Mouse (Mus musculus): ENCODE measurements around the gene Trpc3. TPM values are rescaled to one million over a fixed set of nuclear protein-coding genes. Genes with fewer than 3 reads are reported as not detected.
"Not testable (repeated sequence)": the region's sequence is repeated elsewhere in the genome, so short reads cannot be mapped to it uniquely, and the experiment has no call there.

Trpc3 gene
- total and polyA plus RNA-seq, 2 experiments, result 0.27 to 0.46 TPM

- no peak overlapping the region for H3K9ac ChIP-seq (ENCODE audit: low read depth, low read length)
- no peak overlapping the region for H3K27ac ChIP-seq (replicated peaks; ENCODE audit: insufficient read depth, low read depth, low read length)
- no peaks in the 10 kb centered on the region for H3K79me2 ChIP-seq (ENCODE audit: control insufficient read depth, insufficient read depth, low read length)
- DNase-seq (ENCODE audit: extremely low read depth, low read depth, low spot score), result no peak
- no peaks in the 10 kb centered on the region for H3K36me3 ChIP-seq (ENCODE audit: control insufficient read depth, insufficient read depth, low read length)
- H3K27me3 ChIP-seq (ENCODE audit: control insufficient read depth, insufficient read depth, low read length), result no peaks in the 10 kb centered on the region
- no peak overlapping the region for H3K4me3 ChIP-seq (ENCODE audit: insufficient read depth, low read depth, low read length)
- WGBS, result 58% methylated on average over 5 of the region's 5 CpGs
- H3K4me1 ChIP-seq (ENCODE audit: control insufficient read depth, insufficient read depth, low read length), result peaks cover 3% of the 10 kb centered on the region; the same call in 1 of the 2 replicates
- TF ChIP-seq POLR2A (IDR thresholded peaks at IDR 0.05; ENCODE audit: extremely low read depth, insufficient read depth, low read length) (no peak), CTCF (IDR thresholded peaks at IDR 0.05; ENCODE audit: low read depth, low read length) (no peak)
Measured at GRCm38 (mm10) chr3:36613908-36614255, 76.1 kb downstream of the Trpc3 start.

- WGBS, result 5% methylated on average over 38 of the region's 38 CpGs
- no peaks in the 10 kb centered on the region for H3K79me2 ChIP-seq (ENCODE audit: control insufficient read depth, insufficient read depth, low read length)
- 0 out of 2 replicates have a peak within 1 kb of the TSS, but pooled peaks have one; percentile 4 for H3K27ac ChIP-seq (replicated peaks; ENCODE audit: insufficient read depth, low read depth, low read length)
- H3K4me3 ChIP-seq (ENCODE audit: insufficient read depth, low read depth, low read length), result peak within 1 kb of the TSS; percentile 95
- DNase-seq (ENCODE audit: extremely low read depth, low read depth, low spot score), result peak; percentile 74
- peak within 1 kb of the TSS; percentile 93 for H3K9ac ChIP-seq (ENCODE audit: low read depth, low read length)
- H3K4me1 ChIP-seq (ENCODE audit: control insufficient read depth, insufficient read depth, low read length), result peaks cover 3% of the 10 kb centered on the region; the same call in 1 of the 2 replicates
- H3K36me3 ChIP-seq (ENCODE audit: control insufficient read depth, insufficient read depth, low read length), result no peaks in the 10 kb centered on the region
- TF ChIP-seq POLR2A (IDR thresholded peaks at IDR 0.05; ENCODE audit: extremely low read depth, insufficient read depth, low read length) (0 out of 2 replicates have a peak, but pooled peaks have one; percentile 43), CTCF (IDR thresholded peaks at IDR 0.05; ENCODE audit: low read depth, low read length) (no peak)
- no peaks in the 10 kb centered on the region for H3K27me3 ChIP-seq (ENCODE audit: control insufficient read depth, insufficient read depth, low read length)
Measured at GRCm38 (mm10) chr3:36613202-36613907, 76.6 kb downstream of the Trpc3 start, which contains the start of gene Bbs7. Gene Bbs7, minus strand, starts transcription at chr3:36613477.

- peak; percentile 8 for DNase-seq (ENCODE audit: extremely low read depth, low read depth, low spot score)
- 0 out of 2 replicates have a peak overlapping the region, but pooled peaks have one; percentile 4 for H3K27ac ChIP-seq (replicated peaks; ENCODE audit: insufficient read depth, low read depth, low read length)
Measured at GRCm38 (mm10) chr3:36612687-36613086, 77.3 kb downstream of the Trpc3 start.

GRCm38 (mm10) chr3:36605894-36606783 lies 83.8 kb downstream of the Trpc3 start:
- WGBS, result 90% methylated on average over 7 of the region's 7 CpGs
- TF ChIP-seq POLR2A (IDR thresholded peaks at IDR 0.05; ENCODE audit: extremely low read depth, insufficient read depth, low read length), result no peak
- TF ChIP-seq CTCF (IDR thresholded peaks at IDR 0.05; ENCODE audit: low read depth, low read length), result no peak
- Histone ChIP-seq H3K4me3 (ENCODE audit: insufficient read depth, low read depth, low read length) (no peak overlapping the region), H3K36me3 (ENCODE audit: control insufficient read depth, insufficient read depth, low read length) (peaks cover 12% of the 10 kb centered on the region; the same call in 1 of the 2 replicates), H3K9ac (ENCODE audit: low read depth, low read length) (no peak overlapping the region), H3K79me2 (ENCODE audit: control insufficient read depth, insufficient read depth, low read length) (no peaks in the 10 kb centered on the region), H3K27ac (replicated peaks; ENCODE audit: insufficient read depth, low read depth, low read length) (no peak overlapping the region), H3K27me3 (ENCODE audit: control insufficient read depth, insufficient read depth, low read length) (no peaks in the 10 kb centered on the region), H3K4me1 (ENCODE audit: control insufficient read depth, insufficient read depth, low read length) (no peaks in the 10 kb centered on the region)
- DNase-seq (ENCODE audit: extremely low read depth, low read depth, low spot score), result no peak

More at GRCm38 (mm10) chr3:36612687-36613086, 77.3 kb downstream of the Trpc3 start:
- H3K9ac ChIP-seq (ENCODE audit: low read depth, low read length), result peak overlapping the region; percentile 93
- peak overlapping the region; percentile 95 for H3K4me3 ChIP-seq (ENCODE audit: insufficient read depth, low read depth, low read length)
- no peaks in the 10 kb centered on the region for H3K79me2 ChIP-seq (ENCODE audit: control insufficient read depth, insufficient read depth, low read length)
- H3K36me3 ChIP-seq (ENCODE audit: control insufficient read depth, insufficient read depth, low read length), result no peaks in the 10 kb centered on the region
- H3K4me1 ChIP-seq (ENCODE audit: control insufficient read depth, insufficient read depth, low read length), result peaks cover 3% of the 10 kb centered on the region; the same call in 1 of the 2 replicates
- WGBS, result 12% methylated on average over 6 of the region's 6 CpGs
- no peaks in the 10 kb centered on the region for H3K27me3 ChIP-seq (ENCODE audit: control insufficient read depth, insufficient read depth, low read length)
- TF ChIP-seq CTCF (IDR thresholded peaks at IDR 0.05; ENCODE audit: low read depth, low read length), result no peak
- TF ChIP-seq POLR2A (IDR thresholded peaks at IDR 0.05; ENCODE audit: extremely low read depth, insufficient read depth, low read length), result no peak

- not testable (repeated sequence) for H3K27me3 ChIP-seq (ENCODE audit: control insufficient read depth, insufficient read depth, low read length); H3K4me3 ChIP-seq (ENCODE audit: insufficient read depth, low read depth, low read length); H3K4me1 ChIP-seq (ENCODE audit: control insufficient read depth, insufficient read depth, low read length); H3K9ac ChIP-seq (ENCODE audit: low read depth, low read length); H3K79me2 ChIP-seq (ENCODE audit: control insufficient read depth, insufficient read depth, low read length); DNase-seq (ENCODE audit: extremely low read depth, low read depth, low spot score); H3K27ac ChIP-seq (replicated peaks; ENCODE audit: insufficient read depth, low read depth, low read length)
- H3K36me3 ChIP-seq (ENCODE audit: control insufficient read depth, insufficient read depth, low read length), result peaks cover 14% of the 10 kb centered on the region; the same call in 1 of the 2 replicates
- 91% methylated on average over 9 of the region's 9 CpGs for WGBS
Measured at GRCm38 (mm10) chr3:36599773-36600172, 90.2 kb downstream of the Trpc3 start.

All from liver, adult 2 months (tissue).